Comparison of ENCODE assay signal across 8 mouse cellular contexts in the genomic region with DNA sequence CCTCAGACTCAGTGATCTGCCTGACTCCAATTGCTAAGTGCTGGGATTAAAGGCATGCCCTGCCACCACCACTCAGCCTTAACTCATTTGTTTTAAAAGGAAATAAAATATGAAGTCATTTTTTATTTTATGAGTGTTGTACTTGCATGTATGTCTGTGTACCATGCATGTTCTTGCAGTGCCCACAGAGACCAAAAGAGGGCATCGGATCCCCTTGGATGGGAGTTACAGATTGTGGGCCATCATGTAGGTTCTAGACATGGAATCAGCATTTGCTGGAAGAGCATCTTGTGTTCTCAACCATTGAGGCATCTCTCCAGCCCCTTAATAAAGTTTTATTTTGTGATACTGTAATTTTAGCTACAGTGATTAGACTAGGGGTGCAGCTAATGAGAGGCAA. TPM values are rescaled to one million over a fixed set of nuclear protein-coding genes. Genes with fewer than 3 reads are reported as not detected.
A peak's percentile ranks its signal among the peaks of the same experiment; 100 is the strongest.
DNase-seq lines count a peak whose midpoint lies in the region; ATAC-seq lines count a peak whose summit lies in the region.

No protein-coding gene starts in this region.

- peaks cover 15% of the 10 kb centered on the region for H3K4me1 ChIP-seq in kidney, embryonic 16.5 days (ENCODE audit: insufficient read depth, low read length)

- no peak overlapping the region for H3K9ac ChIP-seq in kidney, embryonic 16.5 days (replicated peaks; ENCODE audit: low read length)

- H3K27me3 ChIP-seq in kidney, embryonic 16.5 days (ENCODE audit: insufficient read depth, low read length) = no peaks in the 10 kb centered on the region

- 96% methylated on average over 1 of the region's 1 CpGs for WGBS in kidney, embryonic 16.5 days

- H3K4me2 ChIP-seq in kidney, embryonic 16.5 days (replicated peaks; ENCODE audit: low read depth, low read length) = no peak overlapping the region

- peaks cover 22% of the 10 kb centered on the region; the same call in 1 of the 2 replicates for H3K36me3 ChIP-seq in kidney, embryonic 16.5 days (ENCODE audit: insufficient read depth, low read length)

- DNase-seq in adrenal gland, adult (ENCODE audit: inconsistent age in 2 of 2, low spot score in 1 of 2) = peak; percentile 16 to 51
- DNase-seq in adrenal gland, postnatal 10 days = no peak
- DNase-seq in kidney, postnatal 4 days = peak; percentile 41 to 46
- DNase-seq in c-Kit-negative CD71-positive TER-119-positive erythroid progenitor cells, embryonic 14.5 days (ENCODE audit: low read depth, low spot score) = peak; percentile 64
- peak; percentile 6 to 44 for DNase-seq in spleen, postnatal 36 days (ENCODE audit: low spot score in 2 of 2)
- no peak for DNase-seq in urinary bladder, postnatal 4 days (ENCODE audit: low spot score in 2 of 2)
- no peak for DNase-seq in urinary bladder, adult 2 months (ENCODE audit: low spot score)

- ATAC-seq in kidney, embryonic 16.5 days (ENCODE audit: low FRiP score, low TSS enrichment) = no peak

- no peak overlapping the region for H3K4me3 ChIP-seq in kidney, embryonic 16.5 days (ENCODE audit: low read length)

- no peaks in the 10 kb centered on the region for H3K9me3 ChIP-seq in kidney, embryonic 16.5 days (ENCODE audit: low read length)

- no peak overlapping the region for H3K27ac ChIP-seq in kidney, embryonic 16.5 days (ENCODE audit: low read length)

RNA-seq across cellular contexts. Expression of gene Eif2s1, which starts 3.8 kb away (rescaled TPM):
- 10 to 100 TPM; 76.4 to 80.4 TPM for total RNA-seq in adrenal gland, postnatal 10 days (2021)
- polyA plus RNA-seq in kidney, embryonic 16.5 days (2015; fragmentation: Nextera tagmentation; extraction: Ambion mirVana) = 209 and 236 TPM in 2 replicates
- polyA plus RNA-seq in urinary bladder, adult 2 months (2012; rRNA removed) = 50.3 and 51.6 TPM in 2 replicates

RNA-seq across cellular contexts. Expression of gene Atp6v1d, which starts 4.0 kb away (rescaled TPM):
- total RNA-seq in adrenal gland, postnatal 10 days (2021) = 10 to 100 TPM; 64.4 to 68.3 TPM
- 66.1 and 69.7 TPM in 2 replicates for polyA plus RNA-seq in kidney, embryonic 16.5 days (2015; fragmentation: Nextera tagmentation; extraction: Ambion mirVana)
- polyA plus RNA-seq in urinary bladder, adult 2 months (2012; rRNA removed) = 60.7 and 62.8 TPM in 2 replicates

RNA-seq across cellular contexts. Expression of gene Plek2, which starts 41.3 kb away (rescaled TPM):
- total RNA-seq in adrenal gland, postnatal 10 days (2021) = under 1 TPM; 0.60 to 0.67 TPM
- 4.0 and 4.7 TPM in 2 replicates for polyA plus RNA-seq in kidney, embryonic 16.5 days (2015; fragmentation: Nextera tagmentation; extraction: Ambion mirVana)
- 11.7 and 12.1 TPM in 2 replicates for polyA plus RNA-seq in urinary bladder, adult 2 months (2012; rRNA removed)

Comparison
In these comparisons a context has a peak if more than half of its experiments do, and no peak if none do; other contexts are left out.
1. DNase-seq: peak in adrenal gland, adult (2 of 2), kidney, postnatal 4 days (2 of 2), c-Kit-negative CD71-positive TER-119-positive erythroid progenitor cells, embryonic 14.5 days (single experiment) and spleen, postnatal 36 days (2 of 2); none in adrenal gland, postnatal 10 days (single experiment), urinary bladder, postnatal 4 days (0 of 2) and urinary bladder, adult 2 months (single experiment).